Mouse (Mus musculus) 3T3-L1 (cell line): Measurements from ENCODE around the gene Tbc1d1.
"Not testable (repeated sequence)": the region's sequence is repeated elsewhere in the genome, so short reads cannot be mapped to it uniquely, and the experiment has no call there.

Experiments used
- DNase-seq: peaks from one replicate; pipeline ENCODE4 v3.0.0-alpha.2; 2015; ENCODE audit warnings: low read depth, low spot score

The Tbc1d1 gene

DNA sequence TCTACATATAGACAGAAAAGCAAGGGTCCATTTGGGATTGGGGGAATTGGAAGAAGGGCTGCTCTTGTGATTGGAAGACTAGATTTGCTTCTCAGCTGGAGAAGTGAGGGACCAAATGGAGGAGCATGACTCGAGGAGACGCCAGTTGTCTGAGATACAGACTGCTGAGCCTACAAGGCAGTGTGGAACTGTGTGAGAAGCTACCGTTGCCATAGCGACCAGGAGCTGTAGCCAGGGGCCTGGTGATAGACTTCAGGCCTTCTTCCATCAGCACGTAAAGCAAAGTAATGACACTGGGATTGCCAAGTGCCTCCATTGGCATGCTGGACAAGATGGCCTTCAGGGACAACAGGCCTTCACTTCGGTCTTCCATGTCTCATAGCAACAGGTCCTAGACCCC is 195.9 kb downstream of the Tbc1d1 start:
- no peak for DNase-seq

DNA sequence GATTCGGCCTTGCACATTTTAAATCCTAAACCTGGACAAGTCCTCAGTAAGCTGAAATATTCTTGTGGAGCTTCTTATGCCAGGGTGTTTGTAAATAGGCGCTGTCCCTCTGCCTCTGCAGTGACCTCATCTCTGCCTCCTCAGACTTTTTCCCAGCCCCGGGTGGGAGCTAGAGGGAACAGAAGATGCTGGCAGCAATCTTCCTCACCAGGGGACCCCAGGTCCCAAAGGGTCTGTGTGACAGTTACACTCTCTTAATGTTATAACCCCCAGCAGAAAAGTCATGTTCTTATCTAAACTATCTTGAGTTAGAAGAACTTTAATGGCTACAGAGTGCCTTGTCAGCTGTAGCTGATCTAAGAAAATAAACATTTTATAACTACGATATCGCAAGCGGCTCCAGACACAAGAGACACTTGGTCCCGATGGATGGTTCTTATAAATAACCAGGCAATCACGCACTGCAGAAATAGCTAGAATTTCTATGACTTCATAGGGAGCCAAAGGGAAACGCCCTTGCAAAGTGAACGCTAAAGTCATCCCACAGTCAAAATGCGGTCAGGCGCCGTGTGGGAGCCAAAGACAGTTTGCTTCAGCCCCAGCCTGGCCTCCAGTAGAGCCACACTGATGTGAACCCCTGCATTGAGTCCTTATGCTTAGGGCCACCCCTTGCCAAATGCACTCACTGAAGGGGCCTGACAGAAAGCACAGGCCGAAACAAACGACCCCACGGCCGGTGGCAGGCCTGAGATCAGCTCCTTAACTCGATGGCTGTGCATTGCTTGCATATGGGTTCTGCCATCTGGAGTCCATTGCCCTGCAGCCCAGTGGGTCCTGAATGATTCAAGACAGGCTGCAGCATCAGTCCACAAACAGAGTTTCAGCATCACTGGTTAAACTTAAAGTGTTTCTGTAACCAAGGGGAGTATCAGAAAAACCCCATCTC is 202.8 kb downstream of the Tbc1d1 start:
- peak; percentile 66 for DNase-seq

DNA sequence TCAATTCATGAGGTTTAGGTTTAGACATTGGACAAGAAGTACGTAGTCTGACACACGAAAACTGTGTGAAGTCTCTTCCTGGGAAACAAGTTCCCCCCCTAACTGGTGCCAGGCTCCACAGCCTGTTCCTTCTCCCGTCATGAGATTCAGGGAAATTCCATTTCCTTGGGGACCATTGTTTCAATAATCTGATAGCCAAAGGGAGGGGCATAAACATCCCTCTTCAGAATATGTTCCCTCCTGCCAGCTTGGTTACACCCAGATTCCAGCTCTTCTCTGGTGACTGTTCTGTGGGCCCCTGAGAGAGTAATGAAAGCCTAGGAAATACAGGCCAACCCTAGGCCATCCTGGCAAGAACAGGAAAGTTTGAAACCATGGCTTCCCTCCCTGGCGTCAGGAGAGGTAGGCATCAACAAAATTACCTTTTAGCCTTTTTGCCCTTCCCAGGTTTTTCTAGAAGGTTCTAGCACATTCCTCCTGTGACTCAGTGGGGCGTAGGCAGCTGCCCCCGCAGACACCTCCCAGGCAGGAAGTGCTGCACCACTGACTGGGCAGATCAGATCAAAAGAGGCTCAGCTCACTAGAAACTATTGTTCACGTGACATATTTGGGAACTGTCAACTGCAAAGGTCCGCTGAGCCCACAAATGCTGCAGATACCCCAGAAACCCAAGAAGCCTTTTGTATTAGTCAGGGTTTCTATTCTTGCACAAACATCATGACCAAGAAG is 204.2 kb downstream of the Tbc1d1 start:
- DNase-seq, result peak; percentile 68

DNA sequence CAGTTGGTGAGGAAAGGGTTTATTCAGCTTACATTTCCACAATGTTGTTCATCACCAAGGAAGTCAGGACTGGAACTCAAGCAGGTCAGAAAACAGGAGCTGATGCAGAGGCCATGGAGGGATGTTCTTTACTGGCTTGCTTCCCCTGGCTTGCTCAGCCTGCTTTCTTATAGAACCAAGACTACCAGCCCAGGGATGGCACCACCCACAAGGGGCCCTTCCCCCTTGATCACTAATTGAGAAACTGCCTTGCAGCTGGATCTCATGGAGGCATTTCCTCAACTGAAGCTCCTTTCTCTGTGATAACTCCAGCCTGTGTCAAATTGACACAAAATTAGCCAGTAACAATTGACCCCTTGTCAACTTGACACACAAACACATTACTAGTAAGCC is 204.8 kb downstream of the Tbc1d1 start:
- not testable (repeated sequence) for DNase-seq

DNA sequence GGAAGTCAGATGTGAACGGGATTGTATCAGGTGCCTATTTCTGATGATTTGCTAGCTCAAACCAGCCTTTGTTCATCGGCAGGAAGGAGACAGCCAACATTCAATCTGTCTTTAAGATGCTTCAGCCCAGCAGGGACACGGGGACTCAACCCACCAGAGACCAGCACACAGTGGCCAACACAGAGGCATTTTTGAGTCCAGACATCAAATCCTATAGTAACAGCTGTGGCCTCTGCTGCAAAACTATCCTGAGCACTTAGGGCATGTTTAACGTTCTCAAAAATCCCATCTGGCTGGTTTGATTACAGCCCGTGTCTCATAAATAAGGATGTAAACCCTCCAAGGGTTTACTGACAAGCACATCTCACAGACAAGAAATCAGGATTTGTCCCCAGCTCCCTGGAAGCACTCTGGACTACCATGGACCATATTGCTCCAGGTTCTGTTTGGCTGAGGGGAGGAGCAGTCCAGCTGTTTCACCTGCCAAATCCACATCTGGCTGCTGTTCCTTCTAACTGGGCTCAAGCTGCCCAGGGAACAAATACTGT is 207.8 kb downstream of the Tbc1d1 start:
- no peak for DNase-seq

DNA sequence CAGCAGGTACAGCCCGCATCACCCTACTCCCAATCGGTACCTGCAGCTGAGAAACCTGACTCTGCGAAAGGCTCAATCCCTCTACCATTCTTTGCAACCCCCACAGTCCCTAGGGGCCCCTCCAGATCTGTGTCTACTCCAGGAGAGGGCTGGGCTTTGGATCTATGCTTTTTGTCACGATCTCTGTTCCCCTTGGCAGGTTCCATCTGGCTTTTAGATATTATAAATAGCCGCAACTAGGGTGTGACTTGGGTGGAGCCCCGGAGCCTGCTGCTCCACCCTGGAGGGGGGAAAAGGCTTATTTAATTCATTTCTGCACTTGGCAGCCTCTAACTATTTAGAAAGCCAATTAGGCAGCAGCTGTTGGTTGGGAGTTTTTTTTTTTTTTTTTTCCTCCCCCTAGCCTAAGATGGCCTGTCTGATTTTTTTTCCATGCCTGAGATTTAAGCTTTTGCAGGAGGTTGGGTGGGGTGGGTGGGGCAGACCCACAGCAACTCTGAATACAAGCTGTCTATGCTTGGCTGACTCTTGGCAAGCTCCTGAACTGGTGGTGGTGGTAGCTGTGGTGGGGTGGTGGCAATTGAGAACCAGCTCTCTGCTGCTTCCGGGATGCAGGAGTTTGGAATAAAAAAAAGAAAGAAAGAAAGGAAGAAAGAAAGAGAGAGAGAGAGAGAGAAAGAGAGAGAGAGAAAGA is 208.5 kb downstream of the Tbc1d1 start:
- no peak for DNase-seq

DNA sequence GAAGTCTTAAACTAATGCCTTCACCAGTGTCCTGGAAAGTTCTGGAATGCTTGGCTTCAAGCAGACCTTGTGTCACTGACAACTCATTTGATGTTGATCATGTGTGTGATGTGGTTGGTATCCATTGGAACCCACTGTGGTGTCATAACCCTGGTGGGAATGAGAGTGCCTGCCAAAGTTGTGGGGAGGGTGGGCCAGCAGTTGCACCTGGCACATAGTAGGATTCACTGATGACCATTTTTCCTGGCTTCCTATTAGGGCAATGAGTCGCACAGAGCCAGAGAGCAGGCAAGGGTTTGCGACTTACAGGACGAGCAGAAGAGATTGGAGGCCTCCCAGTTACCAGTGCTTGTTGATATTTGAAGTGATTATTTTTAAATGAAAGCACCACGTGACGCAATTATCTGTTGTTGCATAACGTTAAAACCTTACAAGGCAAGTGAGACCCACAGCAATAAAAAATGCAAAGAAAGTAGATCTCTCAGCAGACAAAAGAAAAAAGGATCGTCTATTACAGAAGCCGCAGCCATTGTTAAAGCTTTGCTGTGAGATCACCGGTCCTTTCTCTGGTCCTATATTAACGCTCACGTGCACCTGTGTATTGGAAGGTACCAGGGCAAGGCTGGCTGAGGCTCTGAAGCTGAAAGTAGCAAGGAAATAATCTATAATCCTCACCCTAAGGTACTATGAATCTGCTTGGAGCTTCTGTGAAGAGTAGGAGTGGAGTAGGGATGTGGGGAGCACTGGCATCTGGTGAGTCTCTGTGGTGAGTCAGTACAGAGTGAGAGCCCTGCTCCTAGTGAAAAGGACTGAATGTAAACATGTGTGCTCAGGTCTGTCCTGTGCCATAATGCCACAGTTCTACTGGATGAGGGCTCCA is 209.3 kb downstream of the Tbc1d1 start:
- peak; percentile 61 for DNase-seq

DNA sequence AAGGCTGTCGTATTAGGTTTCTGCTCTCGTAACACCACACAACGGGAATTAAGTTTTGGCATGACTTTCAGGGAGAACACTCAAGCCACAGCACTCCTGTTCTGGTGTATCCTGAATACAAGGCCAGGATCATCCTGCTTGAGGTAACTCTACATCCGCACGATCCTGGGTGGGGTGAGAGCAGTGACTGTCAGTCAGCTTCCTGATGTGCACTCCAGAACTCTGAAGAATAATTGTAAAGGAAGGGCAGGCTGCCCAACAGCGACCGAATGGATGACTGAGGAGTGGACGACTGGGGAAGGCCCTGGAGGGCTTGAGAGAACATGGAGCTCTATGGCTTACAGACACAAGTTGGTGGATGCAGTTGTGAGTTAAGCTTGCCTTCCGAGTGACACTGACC is 210.0 kb downstream of the Tbc1d1 start:
- no peak for DNase-seq

DNA sequence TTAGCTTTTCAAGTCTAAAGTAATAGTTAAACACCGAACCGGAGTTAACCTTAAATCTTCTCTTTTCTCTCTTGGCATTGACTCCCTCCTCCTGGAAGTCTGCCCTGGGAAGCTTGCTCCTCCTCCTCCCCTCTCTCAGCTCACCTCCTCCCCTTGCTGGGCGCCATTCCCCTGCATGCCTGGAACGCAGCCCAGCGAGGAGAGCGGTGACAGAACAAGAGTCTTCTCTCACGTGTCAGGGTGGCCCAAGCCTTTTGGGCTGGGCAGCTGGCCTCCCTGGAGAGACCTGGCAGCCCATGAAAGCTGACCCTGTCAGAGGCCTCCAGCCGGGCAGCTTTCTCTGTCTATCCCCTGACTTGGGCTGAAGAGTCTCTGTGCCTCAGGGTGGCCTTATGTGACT is 211.3 kb downstream of the Tbc1d1 start:
- DNase-seq, result no peak

DNA sequence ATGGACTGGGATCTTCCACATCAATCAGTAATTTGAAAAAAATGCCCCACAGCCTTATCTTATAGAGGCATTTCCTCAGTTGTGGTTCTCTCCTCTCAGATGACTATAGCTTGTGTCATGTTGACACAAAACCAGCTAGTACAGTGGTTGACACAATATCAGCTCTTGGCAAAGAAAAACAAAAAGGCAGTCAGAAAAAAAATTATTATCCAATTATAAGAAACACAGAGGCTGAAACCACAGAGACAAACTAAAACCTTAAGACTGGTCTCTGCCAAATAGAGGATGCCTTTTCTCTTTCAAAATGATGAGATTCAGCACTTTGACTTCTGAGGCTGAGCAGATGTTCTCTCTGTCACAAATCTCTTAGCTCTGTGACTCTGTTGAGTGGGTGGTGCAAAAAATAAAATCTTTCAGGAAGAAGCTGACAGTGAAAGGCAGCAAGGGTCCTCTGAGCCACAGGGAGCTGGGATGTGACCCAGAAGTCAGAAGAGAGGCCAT is 215.3 kb downstream of the Tbc1d1 start:
- DNase-seq, result peak; percentile 68

DNA sequence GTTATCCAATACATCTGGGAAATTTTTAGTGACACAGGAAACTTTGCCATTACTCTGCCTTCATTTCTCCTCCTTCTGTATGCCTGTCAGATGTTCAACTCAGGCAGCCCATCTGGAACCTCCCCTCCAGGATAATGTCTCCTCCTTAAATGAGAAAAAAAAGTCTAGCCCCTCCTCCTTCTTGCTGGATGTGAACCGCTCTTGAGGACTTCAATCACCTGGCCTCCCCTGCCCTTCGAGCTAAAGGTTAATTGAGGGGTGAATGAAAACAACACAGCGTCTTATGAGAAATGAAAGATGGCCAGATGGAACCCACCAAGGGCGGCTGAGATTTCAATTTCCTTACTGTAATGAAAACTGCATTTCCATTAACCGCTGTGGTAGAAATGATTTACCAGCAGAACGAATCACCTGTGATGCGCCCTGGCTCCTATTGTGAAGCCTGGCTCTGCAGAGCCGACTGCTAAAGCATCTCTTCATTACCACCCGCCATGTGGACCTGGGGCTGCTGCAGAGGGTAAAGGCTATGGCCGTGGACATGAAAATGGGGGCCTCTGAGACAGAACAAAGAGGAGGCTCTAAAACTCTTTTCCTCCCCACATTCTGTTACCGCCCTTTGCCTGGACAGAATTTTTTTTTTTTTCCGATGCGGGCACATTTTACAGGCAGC is 216.3 kb downstream of the Tbc1d1 start:
- no peak for DNase-seq

DNA sequence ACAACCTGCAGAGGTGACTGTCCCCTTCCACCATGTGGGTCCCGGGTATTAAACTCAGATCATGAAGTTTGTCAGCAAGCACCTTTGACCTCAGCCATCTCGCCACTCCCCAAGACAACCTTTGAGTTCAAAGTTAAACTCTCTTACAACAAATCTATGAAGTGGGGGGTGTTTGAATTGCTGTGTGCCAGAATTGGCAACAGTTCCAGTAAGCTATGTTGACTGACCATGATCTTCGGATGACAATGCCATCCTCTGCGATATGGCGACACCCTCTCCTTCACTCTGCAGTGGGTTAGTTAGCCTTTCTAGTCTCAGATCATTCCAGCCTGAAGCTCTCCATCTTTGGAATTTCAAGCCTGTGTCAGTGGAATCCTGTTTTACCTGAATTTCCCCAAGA is 217.6 kb downstream of the Tbc1d1 start:
- DNase-seq, result no peak

DNA sequence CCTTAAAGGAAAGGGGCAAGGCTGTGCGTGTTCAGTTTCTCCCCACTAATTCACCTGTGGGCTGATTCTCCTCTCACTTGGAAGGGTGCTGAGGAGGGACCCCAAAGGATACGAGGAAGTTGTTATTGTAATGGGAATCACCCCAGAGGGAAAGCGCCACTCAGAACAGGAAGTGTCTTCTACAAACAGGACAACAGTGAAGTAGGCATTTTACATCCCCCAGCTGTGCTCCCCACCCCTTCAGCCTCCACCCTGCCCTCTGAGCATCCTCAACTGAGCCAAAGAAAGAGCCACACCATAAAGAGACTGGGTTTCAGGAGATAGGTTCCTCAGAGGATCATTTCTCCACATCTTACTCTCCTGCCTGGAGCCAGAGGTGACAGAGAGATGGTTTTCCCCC is 219.7 kb downstream of the Tbc1d1 start:
- no peak for DNase-seq

DNA sequence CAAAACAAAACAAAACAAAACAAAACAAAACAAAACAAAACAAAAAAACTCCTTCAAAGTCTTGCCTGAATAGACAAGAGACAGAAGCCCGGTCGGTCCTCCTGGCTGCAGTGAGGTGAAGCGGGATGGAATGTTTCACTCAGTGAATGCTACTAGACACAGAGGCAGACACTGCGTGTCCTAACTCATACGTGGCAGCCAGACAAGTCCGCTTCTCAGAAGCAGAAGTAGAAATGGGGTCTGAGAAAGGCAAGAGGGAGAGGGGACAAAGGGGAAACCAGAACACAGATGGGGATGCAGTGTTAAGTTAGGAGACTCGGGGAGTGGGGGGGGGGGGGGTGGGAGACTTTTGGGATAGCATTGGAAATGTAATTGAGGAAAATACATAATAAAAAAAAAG is 220.4 kb downstream of the Tbc1d1 start:
- DNase-seq, result no peak

DNA sequence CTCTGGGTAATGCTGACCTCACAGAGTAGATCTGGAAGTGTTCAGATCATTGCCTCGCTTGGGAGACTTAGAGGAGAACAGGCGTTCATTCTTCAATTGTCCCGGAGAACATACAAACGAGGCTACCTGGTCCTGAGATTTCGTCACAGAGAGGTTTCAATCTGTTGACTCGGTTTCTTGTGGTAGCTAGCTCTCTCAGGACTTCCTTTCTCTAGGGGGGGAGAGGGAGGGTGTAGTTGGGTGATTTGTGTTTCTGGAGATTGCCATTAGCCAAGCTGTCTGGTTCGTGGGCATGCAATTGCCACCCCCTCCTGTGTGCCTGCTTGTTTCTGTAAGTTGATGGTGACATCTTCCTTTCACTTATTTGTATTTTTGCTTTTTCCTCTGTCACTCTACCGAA is 221.6 kb downstream of the Tbc1d1 start:
- DNase-seq, result no peak

DNA sequence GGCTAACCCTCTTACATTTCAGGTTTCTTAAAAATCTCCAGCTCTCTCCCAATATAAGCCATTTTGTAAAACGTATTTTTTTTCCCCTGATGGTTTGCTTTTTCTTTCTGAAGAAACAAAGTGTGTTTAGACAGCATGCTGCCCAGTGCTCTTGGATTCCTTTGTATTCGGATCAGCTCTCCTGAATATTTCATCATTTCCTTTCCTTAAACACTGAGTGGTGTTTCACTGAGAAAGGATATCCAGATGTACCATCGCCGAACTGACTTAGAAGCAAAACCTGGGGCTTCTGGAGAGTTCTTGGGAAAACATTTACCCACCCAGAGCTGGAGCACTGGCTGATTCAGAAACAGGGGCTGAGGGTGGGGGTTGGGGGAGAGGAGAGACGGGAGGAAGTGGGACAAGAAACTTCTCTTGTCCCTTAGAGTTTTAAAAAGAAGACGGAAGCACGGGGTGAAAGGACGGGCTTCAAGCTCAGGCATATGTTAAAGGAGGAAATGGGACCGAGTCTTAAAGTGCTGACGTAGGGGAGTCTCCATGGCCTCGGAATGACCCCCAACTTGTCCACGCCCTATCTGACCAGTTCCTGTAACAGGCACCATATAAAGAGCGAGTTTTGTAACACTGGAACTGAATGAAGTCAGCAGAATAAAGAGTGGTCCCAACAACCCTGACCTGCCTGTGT is 222.6 kb downstream of the Tbc1d1 start:
- DNase-seq, result no peak

DNA sequence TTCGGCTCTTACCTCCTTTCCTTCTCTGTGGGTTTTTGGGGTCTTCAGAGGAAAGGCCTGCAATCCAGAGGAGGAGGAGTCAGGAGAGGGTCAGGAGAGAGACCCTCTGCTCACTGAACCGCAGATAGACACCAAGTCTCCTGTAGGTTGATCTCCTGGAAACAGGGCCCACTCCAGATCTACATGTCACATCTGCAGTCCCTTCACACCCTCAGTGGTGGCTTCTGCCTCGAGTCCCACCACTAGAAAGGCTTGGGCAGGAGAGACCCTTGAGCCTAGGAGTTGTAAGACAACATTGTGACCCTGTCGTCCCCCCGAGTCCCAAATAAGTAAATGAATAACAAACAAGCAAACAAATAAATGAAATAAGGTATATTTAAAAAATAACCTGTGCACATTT is 223.7 kb downstream of the Tbc1d1 start:
- no peak for DNase-seq

DNA sequence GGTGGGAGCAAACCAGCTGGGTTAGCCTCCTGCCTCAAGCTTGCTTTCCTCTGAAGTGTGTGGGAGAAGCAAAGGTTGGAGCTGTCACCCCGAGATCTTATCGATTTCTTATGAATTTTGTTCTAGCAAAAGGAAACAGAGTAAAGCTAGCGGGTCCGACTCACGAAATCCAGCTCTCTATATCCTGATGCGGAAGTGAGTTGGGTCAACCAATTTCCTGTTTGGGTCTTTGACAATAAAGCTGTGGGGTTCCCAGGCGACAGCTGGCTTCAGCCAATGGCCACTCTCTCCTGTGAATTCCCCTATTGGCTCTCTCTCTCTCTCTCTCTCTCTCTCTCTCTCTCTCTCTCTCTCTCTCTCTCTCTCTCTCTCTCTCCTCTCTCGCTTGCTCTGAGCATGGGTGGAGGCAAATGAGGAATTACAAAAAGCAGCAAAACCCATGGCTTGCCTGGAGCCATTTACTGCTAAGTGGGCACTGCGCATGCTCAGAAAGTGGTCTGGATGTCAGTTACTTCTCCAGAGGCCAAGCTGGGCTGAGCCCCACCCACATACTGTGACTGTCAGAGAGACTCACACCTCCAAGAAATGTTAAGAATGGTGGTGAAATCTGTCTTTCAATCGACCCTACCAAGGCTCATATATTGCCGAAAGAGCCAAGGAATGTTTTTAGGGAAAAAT is 224.7 kb downstream of the Tbc1d1 start:
- DNase-seq, result no peak

DNA sequence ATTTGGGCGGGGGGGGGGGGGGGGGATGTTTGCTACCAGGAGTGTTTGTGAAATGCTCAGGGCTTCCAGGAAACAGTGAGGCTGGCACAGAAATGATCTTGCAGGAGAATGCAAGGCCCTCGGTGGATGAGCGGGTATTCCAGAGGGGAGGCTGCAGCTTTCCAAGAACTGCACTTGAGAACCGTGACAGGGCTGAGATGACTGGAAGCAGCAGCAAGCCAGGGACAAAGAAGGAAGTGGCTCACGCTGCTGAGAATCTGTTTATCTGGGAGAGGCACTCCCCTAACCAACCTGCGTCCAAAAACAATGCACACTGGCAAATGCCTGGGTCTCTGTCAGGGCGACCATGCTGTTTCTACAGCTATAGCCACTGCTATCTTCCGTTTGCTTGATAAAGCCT is 225.4 kb downstream of the Tbc1d1 start:
- DNase-seq, result no peak
